Mouse (Mus musculus): Measurements from ENCODE around the gene Slc34a3. TPM values are rescaled to one million over a fixed set of nuclear protein-coding genes. Genes with fewer than 3 reads are reported as not detected.

Gene Slc34a3
- total RNA-seq, 2 experiments from 2014 or later = not detected

DNA sequence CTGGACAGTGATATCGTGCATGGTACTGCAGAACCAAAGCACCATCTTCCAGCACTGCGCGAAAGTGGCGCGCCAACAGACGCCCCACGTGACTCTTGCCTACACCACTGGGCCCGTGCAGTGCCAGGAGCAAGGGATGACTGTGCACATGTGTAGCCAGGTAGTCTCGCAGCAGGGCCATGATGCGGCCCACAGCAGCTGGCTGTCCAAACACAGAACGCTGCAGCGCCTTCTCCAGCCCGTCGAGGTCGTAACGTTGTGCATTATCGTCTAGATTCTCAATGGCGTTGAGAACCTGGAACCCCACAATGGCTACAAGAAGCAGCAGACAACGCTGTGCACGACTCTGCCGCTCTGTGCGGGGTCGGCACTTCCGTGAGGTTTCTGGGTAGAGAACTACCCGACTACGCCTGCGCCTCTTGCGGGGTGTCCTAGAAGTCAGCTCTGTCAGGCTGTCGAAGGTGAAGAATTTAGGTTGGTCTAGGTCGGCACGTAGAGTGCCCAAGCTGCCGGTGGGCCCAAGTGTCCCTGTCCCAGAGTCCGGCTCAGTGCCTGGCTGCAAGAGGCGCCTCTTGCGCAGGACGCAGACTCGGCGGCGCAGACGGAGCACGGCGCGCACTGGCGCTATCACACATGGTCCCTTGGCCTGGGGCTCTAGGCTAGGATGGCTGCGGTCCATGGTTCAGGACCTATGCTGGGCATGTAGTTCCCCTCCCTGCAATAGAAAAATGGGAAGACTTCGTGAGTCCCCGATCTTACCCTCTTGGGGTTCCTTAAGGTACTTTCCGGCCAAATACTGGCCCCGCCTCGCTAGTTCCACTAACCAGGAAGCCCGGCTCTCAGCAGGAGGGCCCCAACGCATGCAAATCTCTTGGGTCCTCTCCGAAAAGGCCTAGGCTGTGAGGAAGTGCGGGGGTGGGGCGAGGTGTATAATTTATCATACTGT, 38.7 kb downstream of the Slc34a3 start:
- no peak for DNase-seq

DNA sequence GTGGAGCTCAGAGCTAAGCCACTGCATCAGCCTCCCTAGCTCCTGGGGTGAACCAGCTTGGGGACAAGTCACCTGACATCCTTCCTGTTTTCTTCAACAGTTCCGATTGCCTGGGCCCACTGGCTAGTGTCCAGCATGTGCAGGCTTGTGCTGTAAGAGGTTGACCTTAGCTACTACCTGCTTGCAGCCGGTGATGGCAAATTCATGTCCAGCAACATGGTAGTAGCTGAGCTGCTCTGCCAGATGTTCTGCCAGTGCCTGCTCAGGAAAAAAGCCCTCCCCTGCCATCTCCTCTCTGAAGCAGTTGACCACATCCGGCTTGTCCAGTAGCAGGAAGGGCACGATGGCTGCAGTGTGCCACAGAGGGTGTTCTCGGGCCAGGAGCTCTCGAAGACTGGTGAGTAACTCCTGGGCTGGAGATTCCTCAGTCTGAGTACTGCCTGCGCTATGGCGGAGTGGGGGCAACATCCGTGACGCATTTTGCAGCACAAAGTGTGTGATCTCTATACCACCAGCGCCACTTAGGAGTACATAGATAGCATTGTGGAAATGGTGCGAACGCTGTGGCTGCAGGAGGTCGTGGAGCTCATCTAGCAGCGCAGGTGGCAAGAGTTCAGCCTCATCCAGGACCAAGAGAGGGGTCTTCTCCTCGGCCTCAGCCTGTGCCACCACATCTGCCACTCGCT, 39.5 kb downstream of the Slc34a3 start:
- intact Hi-C loops (cut with DNase I) = loop anchor here (2.0 to 5.0 kb wide), 2 partner anchors 78 to 100 kb away; partner anchors contain the start of genes Anapc2 and Ssna1

More for the DNA sequence above, 38.7 kb downstream of the Slc34a3 start:
- intact Hi-C loops (cut with DNase I) = loop anchor here (2.0 kb wide), 1 partner anchor 99 kb away; no protein-coding TSS in a partner anchor

DNA sequence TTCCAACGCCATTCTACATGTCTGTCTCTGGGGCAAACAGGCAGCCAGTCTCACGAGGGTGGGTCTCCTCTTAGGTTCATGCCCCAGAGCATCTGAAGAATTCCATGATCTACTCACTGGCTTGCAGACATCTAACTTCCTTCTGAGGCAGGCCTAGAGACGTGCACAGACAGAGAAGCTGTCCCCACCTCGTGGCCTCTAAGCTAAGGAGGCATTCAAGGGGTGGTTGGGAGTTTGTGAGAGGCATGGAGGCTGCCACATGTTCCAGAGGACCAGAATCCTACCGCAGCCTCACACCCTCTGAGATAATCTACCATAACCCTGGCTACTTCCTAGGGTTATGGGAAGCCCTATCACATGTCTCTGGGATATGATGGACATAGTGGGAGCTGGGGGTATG, 40.2 kb downstream of the Slc34a3 start:
- DNase-seq = no peak
- intact Hi-C loops (cut with DNase I) = loop anchor here (2.0 to 5.0 kb wide), 2 partner anchors 78 to 101 kb away; partner anchors contain the start of genes Anapc2 and Ssna1

More for the DNA sequence above, 39.5 kb downstream of the Slc34a3 start:
- no peak for DNase-seq

DNA sequence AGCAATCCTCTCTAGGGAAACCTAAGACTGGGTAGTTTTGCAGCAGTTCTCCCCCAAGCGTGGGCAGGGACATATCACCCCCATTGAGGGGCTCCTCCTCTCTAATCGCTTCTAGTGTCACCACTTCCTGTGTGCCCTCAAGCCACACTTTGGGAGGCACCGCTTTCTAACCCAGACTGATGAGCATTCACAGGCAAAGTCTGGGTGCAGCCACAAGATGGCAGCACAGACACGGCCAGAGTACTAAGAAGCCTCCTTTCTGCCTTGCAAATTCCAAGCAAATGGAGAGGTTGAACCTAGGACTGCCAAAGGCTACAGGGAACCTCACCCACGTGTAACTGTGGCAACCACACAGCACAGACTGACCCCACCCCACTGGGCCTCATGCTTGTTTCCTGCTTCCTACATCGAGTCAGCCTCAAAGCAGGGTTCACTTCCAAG, 40.8 kb downstream of the Slc34a3 start:
- intact Hi-C loops (cut with DNase I) = loop anchor here (1.0 to 5.0 kb wide), 2 partner anchors 35 to 79 kb away; partner anchors contain the start of genes Anapc2 and Ssna1
- peak; percentile 79 to 84 for DNase-seq

DNA sequence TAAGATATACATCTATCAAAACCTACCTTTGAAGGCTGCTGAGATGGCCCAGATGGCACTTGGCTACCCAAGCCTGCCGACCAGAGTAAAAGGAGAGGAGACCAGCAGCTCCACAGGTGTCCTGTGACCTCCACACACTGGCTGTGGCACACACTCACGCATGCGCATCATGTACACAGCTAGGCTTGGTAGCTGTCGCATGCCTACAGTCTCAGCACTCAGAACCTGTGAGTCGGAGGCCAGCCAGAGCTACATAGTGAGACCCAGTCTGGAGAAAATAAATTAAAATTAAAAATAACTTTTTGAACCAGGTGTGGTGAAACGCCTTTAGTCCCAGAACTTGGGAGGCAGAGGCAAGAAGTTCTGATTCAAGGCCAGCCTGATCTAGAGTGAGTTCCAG, 46.3 kb downstream of the Slc34a3 start:
- intact Hi-C loops (cut with DNase I) = loop anchor here (2.0 kb wide), 1 partner anchor 59 kb away; no protein-coding TSS in a partner anchor
- no peak for DNase-seq

DNA sequence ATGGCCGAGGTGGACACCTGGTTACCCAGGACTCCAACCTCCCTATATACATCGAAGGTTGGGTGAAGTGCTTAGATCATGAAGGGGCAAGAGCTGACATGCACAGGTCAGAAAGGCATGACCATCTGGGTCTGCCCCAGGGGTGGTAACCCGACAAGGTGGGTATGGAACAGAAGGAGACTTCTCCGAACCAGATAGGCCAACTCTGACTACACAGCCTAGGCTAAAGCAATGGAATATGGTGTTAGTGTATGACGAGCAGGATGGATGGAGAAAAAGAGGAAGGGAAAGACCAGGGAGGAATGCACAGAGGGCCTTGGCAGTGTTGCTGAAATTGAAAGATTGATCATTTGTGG, 47.6 kb downstream of the Slc34a3 start:
- no peak for DNase-seq
- intact Hi-C loops (cut with DNase I) = loop anchor here (2.0 kb wide), 1 partner anchor 58 kb away; no protein-coding TSS in a partner anchor

DNA sequence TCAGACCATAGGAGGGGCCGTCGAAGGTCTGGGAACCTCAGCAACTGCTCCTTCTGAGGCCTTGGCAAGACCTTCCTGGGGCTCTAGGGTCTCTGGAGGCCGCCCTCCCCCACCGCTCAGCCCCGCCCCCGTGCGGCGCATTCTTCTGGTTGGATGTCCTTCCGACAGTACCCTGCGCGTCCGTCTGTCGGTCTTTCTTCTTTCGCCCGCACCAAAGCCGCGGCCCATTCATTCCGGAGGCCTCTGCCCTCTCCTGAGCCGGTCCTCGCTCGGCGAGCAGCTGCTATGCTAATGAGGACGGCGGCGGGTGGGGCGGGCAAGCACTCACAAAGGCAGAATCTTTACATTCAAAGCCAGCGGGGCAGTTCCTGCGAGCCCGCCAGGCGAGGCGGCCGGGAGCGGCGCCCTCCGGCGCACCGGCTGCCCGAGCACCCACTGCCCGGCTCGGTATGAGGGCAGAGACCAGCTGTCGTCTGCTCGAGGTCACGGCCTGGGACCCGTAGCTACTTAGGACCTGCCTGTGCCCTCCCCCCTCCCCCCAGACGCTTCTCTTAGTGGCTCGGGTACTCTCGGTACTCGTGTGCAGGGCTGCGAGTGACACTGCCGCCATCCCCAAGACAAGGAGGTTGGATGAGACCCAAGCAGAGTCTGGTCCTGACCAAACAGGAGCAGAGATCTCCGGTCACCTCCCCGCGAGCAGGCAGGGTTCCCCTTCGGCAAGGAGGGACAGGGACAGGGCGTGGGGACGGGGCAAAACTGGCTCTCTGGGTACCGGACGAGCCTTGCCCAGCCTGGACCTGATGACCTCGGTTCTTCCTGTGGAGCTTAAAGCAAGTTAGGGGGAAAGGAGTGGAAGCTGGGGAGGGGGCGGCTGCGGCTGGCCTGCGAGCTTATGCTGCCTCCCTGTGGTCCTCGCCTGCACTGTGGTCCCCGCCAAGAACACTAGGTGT, 48.3 kb downstream of the Slc34a3 start:
- DNase-seq = no peak
- intact Hi-C loops (cut with DNase I) = loop anchor here (2.0 kb wide), 1 partner anchor 57 kb away; no protein-coding TSS in a partner anchor

DNA sequence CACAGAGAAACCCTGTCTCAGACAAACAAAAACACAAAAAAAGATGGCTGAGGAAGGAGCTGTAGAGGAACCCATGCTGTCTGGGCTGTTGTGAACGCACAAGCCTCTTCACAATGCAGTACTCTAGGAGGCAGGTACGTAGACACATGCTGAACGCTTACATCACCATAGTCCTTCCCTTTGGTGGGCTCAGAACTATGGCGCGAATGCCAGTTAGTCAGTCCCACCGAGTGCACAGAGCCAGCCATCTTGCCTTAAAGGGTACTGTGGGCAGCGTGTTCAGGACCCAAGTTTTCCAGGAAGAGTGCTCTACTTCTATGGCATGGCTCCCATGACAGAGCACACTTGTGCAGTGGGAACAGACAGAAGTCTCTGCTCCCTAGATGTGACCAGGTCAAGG, 49.7 kb downstream of the Slc34a3 start:
- no peak for DNase-seq
- intact Hi-C loops (cut with DNase I) = no loop called here

DNA sequence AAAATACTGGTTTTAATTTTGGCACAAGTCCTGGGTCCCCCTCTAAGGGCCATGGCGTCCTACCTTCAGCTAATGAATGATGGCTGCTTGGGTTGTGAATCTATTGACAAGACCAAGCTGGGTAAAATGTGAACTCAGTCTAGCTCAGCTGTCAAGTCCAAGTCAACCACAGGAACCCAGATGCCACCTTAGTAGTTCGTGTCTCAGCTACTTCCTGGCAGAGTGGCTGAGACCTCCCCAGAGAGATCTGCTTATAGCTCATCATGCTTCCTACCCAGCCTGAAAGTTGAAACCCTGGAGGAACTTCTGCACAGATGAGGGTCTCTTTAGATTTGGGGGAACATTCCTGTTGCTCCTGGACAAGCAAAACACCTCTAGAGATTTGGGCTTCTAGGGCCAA, 50.8 kb downstream of the Slc34a3 start:
- intact Hi-C loops (cut with DNase I) = no loop called here
- DNase-seq = no peak

DNA sequence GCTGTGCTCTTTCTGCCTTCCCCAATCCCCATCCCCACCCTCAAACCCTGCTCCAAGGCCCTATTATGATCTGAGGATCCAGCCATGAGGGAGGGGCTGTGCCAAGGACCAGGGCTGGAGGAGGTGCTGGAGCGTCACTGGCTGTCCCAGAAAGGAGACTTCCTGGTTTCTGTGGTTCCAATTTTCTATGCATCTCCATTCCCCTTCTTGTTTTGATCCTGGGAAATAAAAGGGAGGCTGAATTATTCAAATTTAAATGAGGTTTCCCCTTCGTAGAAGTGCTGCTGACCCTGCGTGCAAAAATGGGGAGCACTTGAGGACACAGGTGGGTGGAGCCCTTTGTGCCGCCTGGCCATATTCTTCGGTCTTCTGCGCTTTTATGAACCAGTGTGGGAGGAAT, 51.5 kb downstream of the Slc34a3 start:
- intact Hi-C loops (cut with DNase I) = no loop called here
- no peak for DNase-seq

DNA sequence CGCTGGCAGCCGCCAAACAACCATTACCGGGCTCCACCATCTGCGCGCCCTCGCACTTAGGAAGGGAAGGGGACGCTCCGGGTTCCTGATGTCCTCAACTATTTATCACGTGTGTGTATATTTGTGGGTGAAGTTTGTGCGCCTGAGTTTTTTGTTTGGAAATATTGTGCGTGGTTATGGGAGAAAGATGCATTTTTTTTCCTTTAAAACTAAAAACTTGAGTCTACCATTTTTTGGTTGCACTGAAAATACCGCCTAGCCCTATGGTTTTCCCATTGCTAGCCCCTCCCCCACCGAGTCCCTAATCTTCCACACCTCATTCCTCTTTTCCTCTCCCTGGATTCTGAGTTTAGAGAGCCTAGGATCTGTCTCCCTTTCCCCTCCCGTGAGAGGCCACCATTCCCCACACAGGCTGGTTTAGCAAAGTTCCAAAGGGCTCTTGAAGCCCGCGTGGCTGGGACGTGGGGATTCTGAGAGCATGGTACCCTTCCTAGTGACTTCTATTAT, 52.2 kb downstream of the Slc34a3 start:
- intact Hi-C loops (cut with DNase I) = no loop called here
- DNase-seq = no peak

DNA sequence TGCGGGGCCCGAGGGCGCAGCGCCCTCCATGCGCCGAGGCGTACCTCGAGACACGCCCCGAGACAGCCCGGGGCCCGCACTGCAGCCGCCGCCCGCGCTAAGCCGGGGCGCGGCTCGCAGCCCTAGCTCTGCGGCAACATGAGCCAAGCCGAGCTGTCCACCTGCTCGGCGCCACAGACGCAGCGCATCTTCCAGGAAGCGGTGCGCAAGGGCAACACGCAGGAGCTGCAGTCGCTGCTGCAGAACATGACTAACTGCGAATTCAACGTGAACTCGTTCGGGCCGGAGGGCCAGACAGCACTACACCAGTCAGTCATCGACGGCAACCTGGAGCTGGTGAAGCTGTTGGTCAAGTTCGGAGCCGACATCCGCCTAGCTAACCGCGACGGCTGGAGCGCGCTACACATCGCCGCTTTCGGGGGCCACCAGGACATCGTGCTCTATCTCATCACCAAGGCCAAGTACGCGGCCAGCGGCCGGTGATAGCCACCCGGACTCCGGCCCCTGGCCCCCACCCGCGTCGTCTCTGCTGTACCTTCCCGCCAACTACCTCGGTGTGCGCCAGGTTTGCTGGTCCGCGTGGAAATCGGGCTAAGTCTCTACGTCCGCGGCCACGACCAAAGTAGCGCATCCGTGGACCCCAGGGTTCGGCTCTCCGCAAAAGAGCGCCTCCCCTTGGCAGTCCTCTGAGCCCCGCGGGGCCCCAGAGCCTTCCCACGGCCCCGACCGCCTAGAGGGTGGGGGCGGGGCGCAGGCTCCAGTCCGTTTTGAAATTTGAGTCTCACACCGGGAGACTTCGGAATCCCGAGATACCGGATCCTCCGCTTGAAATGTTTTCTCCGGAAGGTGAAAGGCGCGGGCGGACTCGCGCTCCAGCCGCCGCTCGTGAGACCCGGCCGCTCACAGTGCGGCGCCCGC, 52.9 kb downstream of the Slc34a3 start:
- intact Hi-C loops (cut with DNase I) = no loop called here
- DNase-seq = no peak

DNA sequence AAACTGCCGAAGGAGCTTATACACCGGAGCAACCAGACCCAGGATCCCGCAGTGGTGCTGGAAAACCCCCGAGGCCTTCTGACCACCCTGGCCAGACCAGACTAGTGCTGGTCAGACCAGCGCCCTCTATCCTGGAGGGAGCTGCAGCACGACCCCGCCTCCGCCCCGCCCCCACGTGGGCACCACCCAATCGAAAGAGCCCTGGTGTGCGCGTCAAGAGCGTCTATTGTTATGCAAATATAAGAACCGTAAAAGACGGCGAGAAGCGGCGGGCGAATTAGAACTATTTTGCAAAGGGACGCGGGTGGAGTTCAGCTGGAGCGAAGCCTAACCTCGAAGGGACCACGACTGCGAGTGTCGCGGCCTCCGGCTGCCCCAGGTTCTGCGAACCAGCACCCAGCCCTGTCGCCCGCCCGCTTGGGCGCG, 53.7 kb downstream of the Slc34a3 start, which contains the start of gene Nrarp:
Gene Nrarp (plus strand): TSS at position 281 of the 426 bp plus-strand sequence.
- DNase-seq = peak; percentile 82 to 89
- intact Hi-C loops (cut with DNase I) = no loop called here

DNA sequence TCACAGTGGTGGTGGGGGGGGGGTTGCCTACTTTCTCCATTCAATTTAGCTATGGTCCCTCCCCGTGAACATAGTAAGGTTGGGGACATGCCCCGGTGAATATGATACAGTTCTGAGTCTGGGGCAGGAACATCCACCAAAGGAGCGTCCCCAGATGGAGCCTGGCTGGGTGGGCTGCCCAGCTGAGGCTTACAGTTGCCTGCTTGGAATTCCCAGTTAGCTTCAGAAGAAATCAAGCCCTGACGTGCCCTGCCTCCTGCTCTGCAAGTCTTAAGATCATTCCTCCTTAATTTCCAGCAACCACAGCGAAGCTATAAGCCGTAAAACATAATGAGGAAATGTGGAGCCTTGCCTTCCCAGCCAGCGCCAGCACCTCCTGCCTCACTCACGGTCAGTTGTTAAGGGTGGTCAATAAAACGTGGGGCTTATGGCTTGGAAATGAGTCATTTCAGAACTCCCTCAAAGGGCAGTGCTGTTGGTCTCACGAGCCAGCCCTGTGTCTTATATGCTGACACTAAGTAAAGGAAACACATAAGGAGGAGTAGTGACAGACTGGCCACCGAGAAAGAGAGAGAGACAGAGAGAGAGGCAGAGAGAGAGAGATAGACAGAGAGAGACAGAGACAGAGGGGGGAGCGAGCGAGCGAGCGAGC, 54.5 kb downstream of the Slc34a3 start:
- DNase-seq = no peak
- intact Hi-C loops (cut with DNase I) = no loop called here

Data from gastrocnemius, postnatal 36 days (tissue).